Mouse (Mus musculus) CH12.LX (cell line): ENCODE data around the gene Gm40193. TPM values are rescaled to one million over a fixed set of nuclear protein-coding genes. Genes with fewer than 3 reads are reported as not detected.

Experiments
- DNase-seq: peaks from one replicate; pipeline ENCODE4 v3.0.0-alpha.2; 2013; ENCODE audit errors: extremely low read depth
- H3K27ac ChIP-seq: 2 replicates; pipeline ENCODE4 v1.5.1; 2012; ENCODE audit warnings: low read depth, mild to moderate bottlenecking, control low read depth, moderate library complexity; ENCODE audit not compliant: insufficient read depth
- H3K27me3 ChIP-seq: replicated peaks from 2 replicates; pipeline ENCODE3; 2012; ENCODE audit warnings: inconsistent platforms
- H3K36me3 ChIP-seq, 2 experiments: replicated peaks in 1 of 2; 2 replicates each; pipeline versions ENCODE3 to v1.6.1; 2012; ENCODE audit warnings: inconsistent platforms in 1 of 2, low read length in 1 of 2, mild to moderate bottlenecking in 1 of 2, mixed read lengths in 1 of 2, moderate library complexity in 1 of 2; ENCODE audit not compliant: control insufficient read depth in 1 of 2, insufficient read depth in 1 of 2
- H3K4me1 ChIP-seq, 2 experiments: 2 replicates each; pipeline ENCODE4 v1.6.1; 2012; ENCODE audit warnings: inconsistent platforms in 1 of 2, moderate library complexity in 1 of 2; ENCODE audit not compliant: insufficient read depth in 2 of 2, control insufficient read depth in 1 of 2
- H3K4me2 ChIP-seq: 2 replicates; pipeline ENCODE4 v1.6.1; 2012; ENCODE audit warnings: low read depth, mild to moderate bottlenecking, control low read depth; ENCODE audit not compliant: poor library complexity, insufficient read depth, severe bottlenecking
- H3K4me3 ChIP-seq, 3 experiments: fragments of 150-350 bp in 1 of 3; sonication (generic) in 1 of 3; replicated peaks in 1 of 3; 2 replicates each; pipeline versions ENCODE3 to v1.5.1; 2011 to 2012; ENCODE audit warnings: low read depth in 2 of 3, low read length in 2 of 3, mild to moderate bottlenecking in 2 of 3, moderate library complexity in 2 of 3, control low read depth in 1 of 3, improper control_type of control experiment in 1 of 3, inconsistent platforms in 1 of 3, mixed read lengths in 1 of 3; ENCODE audit not compliant: poor library complexity in 1 of 3
- H3K79me2 ChIP-seq: replicated peaks from 2 replicates; pipeline ENCODE4 v1.6.1; 2012; ENCODE audit warnings: mild to moderate bottlenecking, moderate library complexity; ENCODE audit not compliant: control insufficient read depth, poor library complexity, insufficient read depth, severe bottlenecking; ENCODE audit errors: extremely low read depth
- H3K9ac ChIP-seq: 2 replicates; pipeline ENCODE4 v1.6.1; 2012; ENCODE audit warnings: low read depth, mild to moderate bottlenecking, control low read depth, moderate library complexity; ENCODE audit not compliant: insufficient read depth
- H3K9me3 ChIP-seq: replicated peaks from 2 replicates; pipeline ENCODE3; 2012; ENCODE audit warnings: low read length, inconsistent platforms, mixed read lengths
- CTCF ChIP-seq, 2 experiments: IDR thresholded peaks in 1 of 2; conservative IDR thresholded peaks in 1 of 2; 2 replicates each; pipeline ENCODE4 v1.5.1; 2011 to 2012; ENCODE audit warnings: low read depth in 2 of 2, low read length in 2 of 2, improper control_type of control experiment in 1 of 2, inconsistent platforms in 1 of 2, mild to moderate bottlenecking in 1 of 2, moderate library complexity in 1 of 2
- E2F4 ChIP-seq: IDR thresholded peaks from 2 replicates; pipeline ENCODE4 v1.6.1; 2011; ENCODE audit warnings: low read depth, low read length, improper control_type of control experiment; ENCODE audit not compliant: insufficient replicate concordance
- ELF1 ChIP-seq: IDR thresholded peaks from 2 replicates; pipeline ENCODE4 v1.6.1; 2014; ENCODE audit warnings: low read depth, mild to moderate bottlenecking, inconsistent platforms, low read length, improper control_type of control experiment
- EP300 ChIP-seq: IDR thresholded peaks from 2 replicates; pipeline ENCODE4 v1.6.1; 2011; ENCODE audit warnings: low read length, improper control_type of control experiment
- ETS1 ChIP-seq: conservative IDR thresholded peaks from 2 replicates; pipeline ENCODE4 v1.6.1; 2012; ENCODE audit warnings: low read depth, mild to moderate bottlenecking, inconsistent platforms, low read length, improper control_type of control experiment, moderate library complexity
- GABPA ChIP-seq: IDR thresholded peaks from 2 replicates; pipeline ENCODE4 v1.6.1; 2012; ENCODE audit warnings: low read depth, low read length, improper control_type of control experiment, inconsistent platforms; ENCODE audit not compliant: insufficient replicate concordance
- IRF4 ChIP-seq: IDR thresholded peaks from 2 replicates; pipeline ENCODE4 v1.6.1; 2014; ENCODE audit warnings: low read depth, mild to moderate bottlenecking, inconsistent platforms, low read length, improper control_type of control experiment
- JUN ChIP-seq: IDR thresholded peaks from 2 replicates; pipeline ENCODE4 v1.6.1; 2011; ENCODE audit warnings: low read depth, mild to moderate bottlenecking, low read length, improper control_type of control experiment, moderate library complexity; ENCODE audit not compliant: insufficient read depth
- JUND ChIP-seq: conservative IDR thresholded peaks from 2 replicates; pipeline ENCODE4 v1.6.1; 2011; ENCODE audit warnings: low read depth, low read length, improper control_type of control experiment
- MAFK ChIP-seq: IDR thresholded peaks from 2 replicates; pipeline ENCODE4 v1.6.1; 2011; ENCODE audit warnings: low read length, improper control_type of control experiment; ENCODE audit not compliant: insufficient replicate concordance
- MAX ChIP-seq: IDR thresholded peaks from 2 replicates; pipeline ENCODE4 v1.6.1; 2011; ENCODE audit warnings: low read length, improper control_type of control experiment
- MEF2A ChIP-seq: IDR thresholded peaks from 2 replicates; pipeline ENCODE4 v1.6.1; 2014; ENCODE audit warnings: low read depth, mild to moderate bottlenecking, inconsistent platforms, low read length, improper control_type of control experiment, borderline replicate concordance
- MYC ChIP-seq: IDR thresholded peaks from 2 replicates; pipeline ENCODE4 v1.6.1; 2011; ENCODE audit warnings: low read depth, mild to moderate bottlenecking, improper control_type of control experiment, low read length
- NELFE ChIP-seq: IDR thresholded peaks from 2 replicates; pipeline ENCODE4 v1.6.1; 2011; ENCODE audit warnings: low read depth, low read length, improper control_type of control experiment
- POLR2A ChIP-seq: IDR thresholded peaks from 2 replicates; pipeline ENCODE4 v1.6.1; 2011; ENCODE audit warnings: low read depth, mild to moderate bottlenecking, improper control_type of control experiment, low read length
- POLR2AphosphoS2 ChIP-seq: IDR thresholded peaks from 2 replicates; pipeline ENCODE4 v1.6.1; 2011; ENCODE audit warnings: low read depth, low read length, improper control_type of control experiment
- RAD21 ChIP-seq: IDR thresholded peaks from 2 replicates; pipeline ENCODE4 v1.6.1; 2011; ENCODE audit warnings: low read depth, mild to moderate bottlenecking, low read length, improper control_type of control experiment, moderate library complexity
- RCOR1 ChIP-seq: conservative IDR thresholded peaks from 2 replicates; pipeline ENCODE4 v1.6.1; 2012; ENCODE audit warnings: low read depth, mild to moderate bottlenecking, inconsistent platforms, low read length, improper control_type of control experiment
- SIN3A ChIP-seq: IDR thresholded peaks from 2 replicates; pipeline ENCODE4 v1.6.1; 2012; ENCODE audit warnings: low read length, improper control_type of control experiment, inconsistent platforms
- SMC3 ChIP-seq: IDR thresholded peaks from 2 replicates; pipeline ENCODE4 v1.6.1; 2011; ENCODE audit warnings: low read depth, low read length, improper control_type of control experiment
- TBP ChIP-seq: conservative IDR thresholded peaks from 2 replicates; pipeline ENCODE4 v1.6.1; 2011; ENCODE audit warnings: low read depth, low read length, improper control_type of control experiment
- TCF12 ChIP-seq: IDR thresholded peaks from 2 replicates; pipeline ENCODE4 v1.6.1; 2014; ENCODE audit warnings: low read depth, mild to moderate bottlenecking, inconsistent platforms, low read length, improper control_type of control experiment
- ZKSCAN1 ChIP-seq: IDR thresholded peaks from 2 replicates; pipeline ENCODE4 v1.6.1; 2012; ENCODE audit warnings: low read depth, inconsistent platforms, low read length, improper control_type of control experiment, borderline replicate concordance
- dilution Hi-C: fragments of 300-500 bp; cut with MboI; formaldehyde crosslinking; loops from 2 replicates; pipeline ENCODE4 v1.14.3; 2020; ENCODE audit warnings: low sequenced_read_pairs; ENCODE audit not compliant: extremely low pct_unique_long_range_greater_than_20kb, extremely low pct_ligation_motif_present
- in situ Hi-C: fragments of 300-500 bp; cut with MboI; formaldehyde crosslinking; loops from 3 replicates; pipeline ENCODE4 v1.14.3; 2019; ENCODE audit warnings: low sequenced_read_pairs, low pct_ligation_motif_present, low pct_unique_long_range_greater_than_20kb, mixed read lengths
- polyA plus RNA-seq: library from polyadenylated mRNA; unstranded; fragments of >175 nt; gene quantifications from 2 replicates; pipeline ENCODE4 v1.2.1, GENCODE M21; 2012; ENCODE audit warnings: low read depth; ENCODE audit not compliant: insufficient read length
- total RNA-seq, 2 experiments: library from RNA; depleted of rRNA; stranded (reverse); fragments of 300-350 nt in 1 of 2; fragments of >200 nt in 1 of 2; gene quantifications; 2 replicates each; pipeline ENCODE4 v1.2.3; 2012 to 2014

The Gm40193 gene
- total and polyA plus RNA-seq, 3 experiments, result not detected

GRCm38 (mm10) chr11:70561937-70562286 is 29.2 kb upstream of the Gm40193 start:
- dilution Hi-C loops, result no loop called here
- in situ Hi-C loops, result loop anchor here (5.0 kb wide), 1 partner anchor 35 kb away; the partner anchor contains the start of gene Psmb6
- no peaks in the 10 kb centered on the region for H3K27me3 ChIP-seq
- peak overlapping the region; percentile 72 for H3K4me2 ChIP-seq
- no peak for DNase-seq
- H3K4me3 ChIP-seq, result peak overlapping the region; percentile 82 to 97 (median 91)
- H3K9me3 ChIP-seq, result no peaks in the 10 kb centered on the region
- peaks cover 7 to 41% of the 10 kb centered on the region in 2 experiments; a peak in 3 of 4 replicates for H3K4me1 ChIP-seq
- H3K27ac ChIP-seq, result no peak overlapping the region
- TF ChIP-seq EP300 (no peak), CTCF (conservative IDR thresholded peaks at IDR 0.05 in 1 of 2, IDR thresholded peaks at IDR 0.05 in 1 of 2; ENCODE audit: low read depth in 2 of 2, low read length in 2 of 2) (peak in 1 of 2 experiments; percentile 12; a peak in 1 of 4 replicates), SMC3 (0 out of 2 replicates have a peak, but pooled peaks have one; percentile 7), MEF2A (0 out of 2 replicates have a peak, but pooled peaks have one; percentile 15), ELF1 (no peak)
- TF ChIP-seq, all 38 proteins: peak for 3
- Histone ChIP-seq H3K9ac (peak overlapping the region; percentile 78; the same call in 1 of the 2 replicates), H3K36me3 (peaks cover 0 to 32% of the 10 kb centered on the region in 2 experiments), H3K79me2 (peaks cover 17% of the 10 kb centered on the region)

GRCm38 (mm10) chr11:70557545-70557944 is 24.8 kb upstream of the Gm40193 start:
- peak in 1 of 2 experiments; percentile 58; a peak in 2 of 4 replicates for TF ChIP-seq CTCF (conservative IDR thresholded peaks at IDR 0.05 in 1 of 2, IDR thresholded peaks at IDR 0.05 in 1 of 2; ENCODE audit: low read depth in 2 of 2, low read length in 2 of 2)
- peak; percentile 47 for TF ChIP-seq SMC3
- peak; percentile 49 for TF ChIP-seq RAD21
- no peak for TF ChIP-seq POLR2AphosphoS2
- TF ChIP-seq EP300, result no peak
- Histone ChIP-seq H3K4me2 (no peak overlapping the region), H3K79me2 (no peaks in the 10 kb centered on the region), H3K36me3 (peaks cover 0 to 43% of the 10 kb centered on the region in 2 experiments), H3K27ac (no peak overlapping the region), H3K4me1 (peaks cover 2 to 14% of the 10 kb centered on the region in 2 experiments; a peak in 3 of 4 replicates), H3K27me3 (no peaks in the 10 kb centered on the region), H3K9ac (no peak overlapping the region), H3K9me3 (no peaks in the 10 kb centered on the region), H3K4me3 (no peak overlapping the region)
- in situ Hi-C loops (loop anchor here (5.0 kb wide), 1 partner anchor 45 kb away; no protein-coding TSS in a partner anchor), dilution Hi-C loops (no loop called here)
- DNase-seq, result no peak

GRCm38 (mm10) chr11:70553940-70554339 is 21.2 kb upstream of the Gm40193 start:
- peaks cover 0 to 57% of the 10 kb centered on the region in 2 experiments for H3K36me3 ChIP-seq
- no peak overlapping the region for H3K4me2 ChIP-seq
- H3K4me3 ChIP-seq, result no peak overlapping the region
- no peak overlapping the region for H3K27ac ChIP-seq
- no peaks in the 10 kb centered on the region for H3K4me1 ChIP-seq
- H3K79me2 ChIP-seq, result no peaks in the 10 kb centered on the region
- no peaks in the 10 kb centered on the region for H3K27me3 ChIP-seq
- TF ChIP-seq POLR2A, result no peak
- no peak for TF ChIP-seq EP300
- no peak for TF ChIP-seq ETS1
- TF ChIP-seq CTCF (conservative IDR thresholded peaks at IDR 0.05 in 1 of 2, IDR thresholded peaks at IDR 0.05 in 1 of 2; ENCODE audit: low read depth in 2 of 2, low read length in 2 of 2), result no peak
- no peak for TF ChIP-seq ZKSCAN1
- TF ChIP-seq SMC3, result no peak
- no peak for TF ChIP-seq JUND
- no peak for TF ChIP-seq TBP
- no peak for TF ChIP-seq GABPA
- TF ChIP-seq RCOR1, result no peak
- TF ChIP-seq TCF12, result no peak
- TF ChIP-seq RAD21, result no peak
- TF ChIP-seq MAFK, result no peak
- TF ChIP-seq E2F4, result no peak
- TF ChIP-seq NELFE, result no peak
- no peak for TF ChIP-seq JUN
- TF ChIP-seq SIN3A, result no peak
- no peak for TF ChIP-seq MAX
- no peak for TF ChIP-seq IRF4
- no peak for TF ChIP-seq MYC
- in situ Hi-C loops (no loop called here), dilution Hi-C loops (no loop called here)
- no peak for DNase-seq
- H3K9me3 ChIP-seq, result no peaks in the 10 kb centered on the region
- H3K9ac ChIP-seq, result no peak overlapping the region
